Mouse (Mus musculus) embryo, embryonic 10.5 days (tissue): ENCODE measurements around the gene Pkp1.
A peak's percentile ranks its signal among the peaks of the same experiment; 100 is the strongest.

Experiments
- DNase-seq: peaks from one replicate; pipeline ENCODE4 v3.0.0-alpha.2; 2015; ENCODE audit warnings: low spot score

Pkp1 gene

DNA sequence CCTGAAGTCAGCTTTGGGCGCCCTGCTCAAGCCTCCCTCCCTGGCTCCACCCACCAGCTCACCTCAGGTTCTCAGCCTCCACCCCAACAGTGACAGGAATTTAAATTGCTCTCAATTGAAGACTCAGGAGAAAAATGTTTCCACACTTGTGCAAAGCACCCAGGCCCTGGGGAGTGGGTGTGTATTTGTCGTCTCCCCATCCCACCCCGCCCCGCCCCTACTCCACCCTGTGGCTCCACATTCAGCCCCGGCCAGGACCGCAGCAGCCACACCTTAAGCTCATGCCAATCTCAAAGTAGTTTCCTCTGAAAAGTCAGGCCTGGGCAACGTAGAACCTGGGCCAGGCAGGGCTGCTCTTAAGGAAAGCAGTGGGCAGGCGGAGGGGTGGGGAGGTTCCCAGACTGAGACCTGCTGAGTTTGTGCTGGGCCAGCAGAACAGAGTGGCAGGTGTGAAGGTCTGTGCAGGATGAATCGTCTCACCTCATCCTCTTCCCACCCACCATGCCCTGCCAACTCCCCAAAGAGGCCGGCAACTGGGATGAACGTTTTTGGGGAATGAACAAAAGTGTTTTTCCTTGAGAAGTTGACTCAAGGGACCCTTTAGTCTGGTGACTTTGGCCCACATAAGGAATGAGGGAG is 61.8 kb downstream of the Pkp1 start:
- no peak for DNase-seq

DNA sequence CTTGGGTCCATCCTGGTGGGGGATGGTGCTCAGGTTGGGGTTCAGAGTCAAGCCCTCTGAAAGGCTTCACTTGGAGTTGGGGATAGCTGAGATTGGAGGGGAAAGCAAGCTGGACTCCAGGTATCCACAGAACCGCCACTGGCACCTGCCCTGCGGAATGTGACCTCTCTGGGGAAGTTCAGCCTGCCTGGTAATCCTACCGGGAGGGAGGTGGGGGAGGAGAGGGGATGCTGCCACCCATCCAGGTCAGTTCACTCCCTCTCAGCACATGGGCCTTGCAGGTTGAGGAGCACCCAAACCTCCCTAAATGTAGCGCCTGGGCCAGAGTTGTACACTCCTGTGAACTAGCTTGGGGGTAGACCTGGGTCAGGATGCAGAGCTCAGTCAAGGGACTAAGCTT is 62.9 kb downstream of the Pkp1 start:
- DNase-seq, result no peak

DNA sequence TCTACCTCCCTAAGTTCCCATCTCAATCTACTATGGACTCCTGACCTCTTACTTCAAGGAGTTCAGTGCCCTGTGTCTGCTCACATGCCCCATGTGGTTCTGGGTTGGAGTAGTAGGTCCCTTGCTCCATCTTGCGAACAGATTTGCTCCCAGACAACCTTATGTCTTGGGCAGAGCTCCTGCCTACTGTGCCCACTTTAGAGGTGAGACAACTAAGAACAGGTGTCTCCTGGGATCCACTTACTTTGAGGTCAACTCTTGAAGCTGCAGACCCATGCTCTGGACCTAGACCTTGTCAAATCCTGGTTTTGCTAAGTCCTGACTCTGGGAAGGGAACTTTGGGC is 63.7 kb downstream of the Pkp1 start:
- DNase-seq, result no peak

DNA sequence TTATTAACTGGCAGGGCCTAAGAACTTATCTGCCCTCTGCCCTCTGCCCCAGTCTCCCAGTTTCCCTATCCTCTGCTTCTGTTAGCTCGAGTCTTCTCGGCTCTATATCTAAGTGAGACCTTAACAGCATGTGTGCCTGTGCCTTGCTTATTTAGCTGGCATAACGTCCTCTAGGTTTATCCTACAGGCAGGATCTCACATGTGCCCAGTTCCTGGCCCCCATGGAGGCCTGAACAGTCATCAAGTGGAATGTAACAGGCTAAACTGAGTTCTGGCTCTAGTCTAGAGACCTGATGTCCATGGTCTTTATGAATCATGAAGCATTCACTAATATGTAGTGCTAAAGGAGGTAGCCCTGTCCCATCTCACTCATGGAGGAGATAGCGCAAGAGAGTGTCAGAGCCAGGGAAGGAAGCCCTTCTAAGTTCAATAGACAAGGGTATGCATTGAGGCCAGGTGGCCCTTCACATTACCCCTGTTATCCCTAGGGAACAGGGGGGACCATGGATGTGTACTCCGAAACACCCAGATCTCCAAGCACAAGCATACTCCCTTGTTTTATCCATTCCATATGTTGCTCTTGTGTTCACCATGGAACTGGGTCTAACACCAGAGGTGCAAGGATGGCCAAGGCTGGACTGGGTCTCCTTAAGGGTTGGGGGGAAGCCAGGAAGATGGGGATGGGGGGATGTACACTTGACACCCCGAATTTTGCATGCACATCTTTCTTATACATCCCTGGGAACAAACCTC is 64.2 kb downstream of the Pkp1 start:
- DNase-seq, result no peak

DNA sequence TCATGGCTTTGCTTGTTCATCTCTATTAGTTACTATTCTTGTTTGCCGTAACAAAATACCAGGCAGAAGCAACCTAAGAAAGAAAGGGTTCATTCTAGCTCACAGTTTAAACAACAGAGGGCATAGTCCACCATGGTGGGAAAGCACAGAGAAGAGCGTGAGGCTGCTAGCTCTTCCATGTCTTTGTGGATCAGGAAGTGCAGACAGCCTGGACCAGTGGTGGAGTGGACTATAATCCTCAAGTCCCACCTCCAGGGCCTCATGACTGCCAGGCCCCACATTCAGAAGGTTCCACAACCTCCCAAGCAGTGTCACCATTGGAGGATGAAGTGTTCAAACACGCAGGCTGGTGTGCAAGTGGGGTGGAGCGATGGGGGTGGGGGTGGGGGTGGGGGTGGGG is 65.8 kb downstream of the Pkp1 start:
- no peak for DNase-seq

DNA sequence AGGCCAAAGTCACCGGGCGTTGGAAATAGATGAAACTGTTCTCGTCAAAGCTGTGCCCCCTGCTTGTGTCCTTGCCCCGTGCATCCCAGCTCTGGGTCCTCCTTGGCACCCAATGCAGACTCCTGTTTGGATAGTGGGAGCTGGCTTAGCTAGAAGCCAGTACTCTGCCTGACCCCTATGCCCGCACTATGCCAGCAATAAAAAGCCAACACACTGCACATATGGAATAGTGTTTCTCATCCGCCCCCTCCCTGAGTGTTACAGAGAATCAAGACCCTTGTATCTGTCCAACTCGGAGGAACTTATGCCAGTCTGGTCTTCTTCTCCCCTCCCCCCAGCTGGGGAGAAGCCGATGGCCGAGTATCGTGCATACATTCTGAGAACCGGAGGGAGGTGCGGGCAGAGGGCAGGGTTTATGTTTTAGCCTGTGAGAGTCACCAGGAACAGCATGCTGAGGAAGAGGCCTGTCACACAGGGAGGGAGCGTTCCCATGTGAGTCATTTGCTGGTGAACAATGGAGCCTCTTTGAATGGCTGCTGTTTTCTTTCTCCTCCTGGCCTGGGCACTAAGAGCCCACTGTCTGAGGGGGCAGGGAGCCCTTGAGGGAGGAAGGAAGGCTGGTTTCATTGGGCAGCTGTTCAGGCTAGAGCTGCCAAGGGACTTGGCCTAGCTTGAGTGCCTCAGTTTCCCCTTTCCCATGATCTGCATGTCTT is 66.8 kb downstream of the Pkp1 start:
- peak; percentile 53 for DNase-seq

DNA sequence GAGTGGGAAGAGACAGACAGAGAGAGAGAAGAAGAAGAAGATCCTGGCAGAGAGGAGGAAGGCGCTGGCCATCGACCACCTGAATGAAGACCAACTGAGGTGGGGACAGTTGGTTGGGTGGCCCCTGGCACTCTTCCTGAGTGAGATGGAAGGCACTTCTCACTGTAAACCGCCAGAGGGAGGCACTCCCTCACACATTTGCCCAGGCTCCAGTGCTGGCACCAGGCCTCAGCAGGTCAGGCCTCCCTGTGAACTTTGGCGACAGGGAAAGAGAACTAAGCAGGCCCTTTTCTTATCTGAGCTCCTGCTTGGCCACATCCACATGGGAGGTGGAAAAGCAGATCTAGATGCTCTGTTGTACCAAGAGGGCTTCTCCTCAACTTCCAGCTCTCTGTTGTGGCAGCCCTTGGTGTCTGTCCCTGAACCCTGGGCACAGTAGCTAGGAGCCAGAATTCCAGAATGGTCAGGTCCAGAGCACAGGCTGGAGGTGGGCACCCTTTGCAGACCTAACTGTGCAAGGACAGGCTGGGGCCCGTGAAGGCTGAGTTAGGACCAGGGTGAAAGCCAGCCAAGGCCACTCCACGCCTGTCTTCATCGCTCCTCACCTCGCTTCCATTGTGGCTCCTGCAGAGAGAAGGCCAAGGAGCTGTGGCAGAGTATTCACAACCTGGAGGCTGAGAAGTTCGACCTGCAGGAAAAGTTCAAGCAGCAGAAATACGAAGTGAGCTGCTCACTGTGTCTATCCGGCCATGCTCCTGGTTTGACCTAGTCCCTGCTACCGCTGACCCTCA is 68.1 kb downstream of the Pkp1 start:
- DNase-seq, result peak; percentile 51

DNA sequence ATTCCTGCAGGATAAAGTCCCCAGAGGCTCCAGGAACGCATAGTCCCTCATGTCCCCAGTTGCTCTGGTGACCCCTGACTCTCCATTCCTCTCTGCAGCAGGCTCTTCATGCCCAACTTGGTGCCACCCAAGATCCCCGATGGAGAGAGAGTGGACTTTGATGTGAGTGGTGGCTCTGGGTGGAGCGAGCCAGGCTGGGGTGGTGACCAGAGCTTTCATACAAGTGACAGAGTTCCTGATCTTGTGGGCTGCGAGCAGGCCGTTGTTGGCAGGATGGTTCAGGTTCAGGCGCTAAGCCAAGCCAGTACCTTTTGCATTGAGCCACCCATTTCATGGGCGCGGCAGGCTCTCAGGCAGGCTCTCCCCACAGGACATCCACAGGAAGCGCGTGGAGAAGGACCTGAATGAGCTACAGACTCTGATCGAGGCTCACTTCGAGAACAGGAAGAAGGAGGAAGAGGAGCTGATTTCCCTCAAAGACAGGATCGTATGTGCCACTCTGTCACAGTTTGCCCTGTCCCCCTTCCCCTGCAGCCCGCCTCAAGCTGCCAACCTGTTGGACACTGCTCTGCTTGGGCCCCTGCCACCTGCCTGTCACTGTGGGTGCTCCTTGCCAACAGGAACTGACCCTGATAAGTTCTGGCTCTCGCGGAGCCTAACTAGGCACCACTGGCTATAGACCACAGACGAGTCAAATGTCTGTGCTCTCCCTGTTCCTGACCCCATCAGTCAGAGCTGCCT is 71.2 kb downstream of the Pkp1 start:
- DNase-seq, result no peak

DNA sequence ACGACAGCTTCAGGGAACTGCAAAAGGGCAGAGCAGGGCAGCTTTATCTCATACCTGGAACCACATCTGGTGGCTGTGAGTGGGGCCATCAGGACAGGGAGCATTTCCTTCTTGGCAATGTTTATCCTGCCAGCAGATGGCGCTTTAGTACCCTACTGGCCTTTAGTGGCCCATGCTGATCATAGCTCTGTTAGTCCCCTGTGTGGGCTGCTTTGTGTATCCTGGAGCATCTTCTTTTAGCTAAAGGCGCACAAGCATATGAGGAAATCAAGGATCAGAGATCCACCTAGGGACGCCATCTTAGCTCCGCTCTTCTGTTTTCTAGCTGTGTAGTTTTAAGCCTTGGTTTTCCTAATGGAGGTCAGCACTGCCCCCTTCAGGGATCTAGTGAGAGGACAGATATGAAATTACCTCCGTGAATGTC is 71.9 kb downstream of the Pkp1 start:
- DNase-seq, result peak; percentile 83

DNA sequence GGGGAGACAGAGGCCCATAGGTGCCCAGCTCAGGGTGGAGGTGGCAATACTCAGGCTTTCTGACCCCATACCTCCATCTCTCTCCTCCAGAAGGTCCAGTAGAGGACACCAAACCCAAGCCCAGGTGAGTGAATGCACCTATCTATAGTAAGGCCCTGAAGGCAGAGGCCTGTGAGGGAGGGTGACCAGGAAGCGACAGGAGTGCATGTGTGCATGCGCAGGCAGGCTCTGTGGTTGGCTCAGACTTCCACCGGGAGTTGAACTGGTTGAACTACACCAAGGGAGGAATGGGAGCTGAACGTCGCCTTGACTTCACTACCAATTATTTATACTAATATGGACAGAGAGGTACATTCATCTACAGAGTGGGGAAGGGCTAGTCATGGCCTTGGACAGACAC is 72.4 kb downstream of the Pkp1 start:
- DNase-seq, result no peak

DNA sequence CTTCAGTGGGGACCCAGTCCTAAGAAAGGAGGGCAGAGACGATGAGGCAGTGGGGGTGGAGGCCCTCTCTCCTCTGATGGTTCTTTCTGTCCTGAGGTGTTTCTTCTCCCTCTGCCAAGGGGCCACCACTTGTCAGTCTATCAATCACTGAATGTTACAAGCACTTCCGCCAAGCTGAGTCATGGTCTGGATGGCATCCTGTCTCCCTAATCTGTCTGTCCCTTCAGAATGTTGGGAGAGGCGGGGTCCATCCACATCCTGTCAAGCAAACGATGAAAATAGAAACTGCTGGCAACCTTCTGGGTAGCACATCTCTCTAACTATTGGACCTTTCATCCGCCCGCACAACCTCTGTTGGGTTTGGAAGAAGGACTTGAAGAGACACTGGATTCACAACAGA is 74.5 kb downstream of the Pkp1 start:
- DNase-seq, result no peak

DNA sequence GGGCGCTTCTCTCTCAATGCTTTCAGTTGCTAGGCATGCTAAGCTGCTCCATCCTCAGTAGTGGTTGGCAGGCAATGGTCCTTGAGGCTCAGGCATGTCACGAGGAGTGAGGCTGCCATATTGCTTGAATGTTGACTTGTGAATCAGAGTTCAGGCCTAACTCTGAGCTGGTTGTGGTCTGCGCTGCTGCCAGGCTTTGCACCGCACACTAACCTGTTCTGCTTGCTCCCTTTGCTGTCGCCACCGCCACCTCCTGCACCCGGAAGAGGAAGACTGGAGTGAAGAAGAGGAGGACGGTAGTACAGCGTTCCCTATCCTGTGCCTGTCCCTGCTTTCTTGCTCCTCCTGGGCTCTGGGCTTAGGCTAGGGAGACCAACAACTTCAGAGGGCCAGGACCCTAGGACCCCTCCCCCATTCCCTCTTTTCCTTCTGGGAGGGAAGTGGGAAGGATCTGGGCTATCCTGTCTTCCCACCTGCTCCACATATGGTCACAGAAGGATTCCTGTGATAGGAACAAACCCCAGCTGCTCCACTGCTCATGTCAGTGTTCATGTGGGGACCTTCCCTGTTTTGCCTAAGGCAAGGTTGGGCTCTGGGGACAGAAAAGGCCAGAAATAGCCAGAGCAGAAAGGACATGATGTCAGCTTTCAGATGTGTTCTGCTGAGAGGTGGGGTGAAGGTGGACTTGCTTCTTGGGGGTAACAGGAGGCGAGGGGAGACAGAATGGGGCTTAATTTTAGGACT is 75.3 kb downstream of the Pkp1 start:
- DNase-seq, result no peak

DNA sequence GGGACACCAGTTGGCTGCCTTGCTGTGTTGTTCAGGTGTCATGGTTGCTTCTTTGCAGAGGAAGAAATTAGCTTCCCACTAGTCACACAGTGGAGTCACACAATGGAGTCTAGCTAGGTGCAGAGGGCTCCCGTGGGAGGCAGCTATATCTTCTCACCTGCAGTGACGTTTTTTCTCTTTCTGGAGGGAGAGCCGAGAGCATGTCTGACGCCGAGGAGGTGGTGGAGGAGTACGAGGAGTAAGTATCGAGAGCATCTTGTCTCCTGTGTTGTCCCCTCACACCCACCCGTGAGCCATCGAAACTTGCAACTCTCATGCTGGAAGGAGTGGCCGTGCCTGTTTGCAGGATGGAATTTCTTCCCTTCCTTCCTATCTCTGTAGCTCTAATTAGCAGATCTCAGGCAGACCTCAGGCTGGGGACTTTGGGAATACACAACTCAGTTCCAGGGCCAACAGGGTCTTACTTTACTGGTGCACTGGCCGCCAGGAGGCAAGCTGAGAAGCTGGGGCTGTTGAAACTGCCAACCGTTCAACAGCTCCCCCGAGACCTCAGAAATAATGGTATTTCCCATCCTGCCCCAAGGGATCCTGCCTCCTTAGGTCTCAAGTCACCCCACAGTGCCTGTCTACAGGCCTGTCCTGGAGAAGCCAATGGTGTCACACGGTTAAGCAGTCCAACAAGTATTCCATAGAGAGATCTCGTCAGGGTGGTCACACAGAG is 78.2 kb downstream of the Pkp1 start:
- no peak for DNase-seq

DNA sequence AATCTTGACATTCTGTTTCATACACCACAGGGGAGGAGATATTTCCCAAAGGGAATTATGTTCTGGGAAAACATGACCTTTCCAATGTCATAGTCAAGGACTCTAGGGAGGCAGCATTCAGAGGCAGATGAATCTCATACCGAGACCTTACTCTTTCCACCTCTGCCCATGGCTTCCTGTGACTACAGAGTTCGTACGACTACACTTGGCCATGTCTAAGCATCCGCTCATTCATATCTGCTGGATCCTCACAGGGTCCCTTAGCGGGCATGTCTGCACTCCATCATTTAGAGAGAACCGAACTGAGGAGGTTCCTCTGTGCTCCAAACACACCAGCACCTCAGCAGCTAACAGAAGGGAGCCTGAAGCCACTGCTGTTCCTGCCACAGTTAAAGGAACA is 79.9 kb downstream of the Pkp1 start:
- no peak for DNase-seq

DNA sequence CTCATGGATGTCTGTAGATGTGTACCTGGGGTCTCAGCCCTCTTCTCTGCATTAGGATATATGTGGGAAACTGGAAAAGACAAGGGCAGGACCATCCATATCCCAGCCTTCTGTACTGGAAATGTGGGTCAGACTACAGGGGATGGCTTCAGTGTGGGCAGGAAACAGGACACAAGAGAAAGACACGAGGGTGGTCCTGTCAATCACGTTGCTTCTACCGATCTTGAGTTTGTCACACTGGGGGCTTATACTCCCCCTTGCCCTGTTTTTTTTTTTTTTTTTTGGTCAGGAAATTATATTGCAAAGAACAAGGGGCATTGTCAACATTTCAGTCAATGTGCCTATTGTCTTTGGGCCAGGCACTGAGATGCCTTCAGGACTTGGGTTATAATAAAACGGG is 80.4 kb downstream of the Pkp1 start:
- DNase-seq, result no peak

DNA sequence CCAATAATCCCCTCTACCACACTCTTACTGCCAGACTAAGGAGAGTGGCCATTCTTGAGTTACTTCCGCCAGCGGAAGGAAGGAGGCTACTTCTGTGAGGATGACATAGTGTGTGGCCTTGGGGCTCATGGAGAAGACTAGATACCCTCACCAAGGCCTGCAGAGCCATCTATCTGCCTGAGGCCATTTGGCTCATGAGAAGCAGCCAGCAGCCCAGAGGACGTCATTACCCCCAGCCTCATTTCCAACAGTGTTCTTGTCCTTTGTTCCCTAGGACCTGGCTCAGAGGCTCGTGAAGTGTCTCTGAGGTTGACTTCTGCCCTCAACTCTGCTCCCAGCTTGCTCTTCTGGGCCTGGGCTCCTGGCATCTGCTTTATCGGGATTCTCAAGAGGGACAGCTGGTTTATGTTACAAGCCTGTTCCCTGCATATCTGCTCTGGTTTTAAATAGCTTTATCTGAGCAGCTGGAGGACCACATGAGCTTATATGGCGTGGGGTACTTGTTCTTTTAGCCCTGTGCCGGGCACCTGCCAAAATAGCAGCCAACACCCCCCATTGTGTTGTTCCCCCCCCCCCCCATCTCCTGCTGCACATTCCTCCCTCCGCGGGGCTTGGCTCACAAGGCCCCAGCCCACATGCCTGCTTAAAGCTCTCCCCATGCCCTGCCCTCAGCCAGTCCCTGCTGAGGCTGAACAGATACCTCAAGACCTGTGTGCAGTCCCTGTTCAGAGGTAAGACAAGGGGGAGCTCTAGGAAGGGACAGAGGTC is 83.1 kb downstream of the Pkp1 start, which contains the start of gene Tnnt2:
TSS of gene Tnnt2 (plus strand) at position 639 of the 768 bp plus-strand sequence.
- peak; percentile 45 for DNase-seq

DNA sequence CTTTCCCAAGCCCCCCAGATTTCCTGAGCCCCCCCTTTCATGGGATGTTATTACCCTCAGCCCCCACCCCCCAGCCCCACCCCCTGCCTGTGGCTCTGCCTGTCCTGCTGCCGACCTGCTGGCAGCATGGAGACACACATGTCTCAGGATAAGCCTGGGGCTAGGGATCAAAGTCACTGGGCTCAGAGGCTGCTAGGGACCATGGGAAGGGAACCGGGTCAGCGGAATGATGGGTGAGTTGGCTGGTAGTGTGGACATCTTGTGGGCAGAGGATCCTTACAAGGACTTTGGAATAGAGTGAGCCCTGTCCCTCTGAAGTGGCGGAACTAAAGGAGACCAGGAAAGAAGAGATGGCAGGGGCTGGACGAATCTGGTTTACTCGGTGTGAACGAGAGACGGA is 84.0 kb downstream of the Pkp1 start:
- DNase-seq, result no peak

DNA sequence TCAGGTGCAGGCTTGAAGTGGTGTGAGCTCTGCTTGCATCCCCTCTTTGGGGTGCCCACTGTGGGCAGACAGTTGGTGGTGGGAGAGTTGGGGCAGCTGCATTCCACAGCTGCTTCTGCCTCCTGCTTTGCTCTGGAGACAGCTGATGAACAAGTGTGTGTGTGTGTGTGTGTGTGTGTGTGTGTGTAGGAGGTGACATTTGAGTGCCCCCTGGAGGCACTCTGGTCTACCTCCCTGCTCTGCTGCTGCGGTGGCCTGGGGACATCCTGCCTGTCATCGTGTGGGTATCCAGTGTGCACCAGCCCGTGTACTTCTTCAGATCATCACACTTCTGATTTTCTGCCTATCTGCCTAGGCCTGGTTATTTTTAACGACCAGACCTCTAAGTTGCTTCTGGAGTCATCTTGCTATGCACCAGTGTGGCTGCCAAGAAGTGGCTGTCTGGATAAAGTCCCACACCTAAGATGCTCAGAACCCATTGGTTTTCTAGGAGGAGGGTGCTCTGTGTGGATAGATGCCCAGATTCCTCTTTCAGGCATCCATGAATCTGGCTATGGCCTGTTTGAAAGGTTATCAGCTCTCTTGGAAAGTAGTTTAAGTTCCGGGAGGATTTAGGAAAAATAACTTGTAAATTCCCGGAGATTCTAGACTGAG is 84.7 kb downstream of the Pkp1 start:
- DNase-seq, result no peak

DNA sequence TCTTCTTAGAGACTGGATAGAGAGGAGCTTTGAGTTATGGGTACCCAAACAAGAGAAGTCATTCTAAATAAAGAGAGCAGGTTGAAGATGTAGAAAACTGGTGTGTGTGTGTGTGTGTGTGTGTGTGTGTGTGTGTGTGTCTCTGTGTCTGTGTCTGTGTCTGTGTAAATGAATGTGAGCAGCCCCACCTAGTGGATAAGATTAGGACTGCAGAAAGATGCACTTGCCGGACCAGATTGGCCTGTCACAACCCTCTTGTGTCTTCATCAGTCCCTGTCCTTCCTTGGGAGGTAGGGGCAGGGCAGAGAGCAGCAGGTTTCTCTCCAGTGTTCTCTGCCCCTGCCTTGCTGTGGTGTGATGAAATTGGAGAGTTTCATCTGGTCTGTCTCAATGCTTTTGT is 90.1 kb downstream of the Pkp1 start:
- DNase-seq, result peak; percentile 81
